Mouse (Mus musculus): Measurements from ENCODE around the gene Pdpk1.

- TF ChIP-seq TAL1 (IDR thresholded peaks at IDR 0.05; ENCODE audit: low read length): no peak
- TF ChIP-seq GATA1 (IDR thresholded peaks at IDR 0.05; ENCODE audit: low read length): no peak
These were observed 42.1 kb upstream of the Pdpk1 start for GRCm38 (mm10) chr17:24192848-24193247.

Data from erythroblast, embryonic 14.5 days (primary cell).